Mouse (Mus musculus): ENCODE data around the gene Rabgap1l. TPM values are rescaled to one million over a fixed set of nuclear protein-coding genes. Genes with fewer than 3 reads are reported as not detected.

The Rabgap1l gene
- polyA plus RNA-seq, 1 experiment from 2014 or later, result 24.0 TPM

DNA sequence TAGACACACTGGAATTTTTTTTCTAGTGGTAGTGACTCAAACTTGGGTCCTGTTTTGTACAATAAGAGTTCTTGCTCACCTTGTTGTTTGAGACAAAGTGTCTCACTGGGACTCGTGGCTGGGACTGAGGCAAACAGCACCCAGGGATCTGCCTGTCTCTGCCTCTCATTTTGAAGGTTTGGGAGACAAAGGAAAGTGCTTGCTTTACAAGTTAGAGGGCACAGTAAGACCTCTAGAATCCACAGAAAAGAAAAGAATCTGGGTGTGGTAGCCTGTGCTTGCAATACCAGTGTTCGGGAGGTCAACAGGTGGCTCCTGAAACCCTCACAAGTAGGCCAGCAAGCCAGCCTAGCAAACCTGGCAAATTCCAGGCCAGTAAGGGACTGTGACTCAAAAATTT is 58.3 kb downstream of the Rabgap1l start:
- H3K9me3 ChIP-seq, result no peaks in the 10 kb centered on the region
- no peak overlapping the region for H3K4me3 ChIP-seq (replicated peaks)
- H3K36me3 ChIP-seq, result no peaks in the 10 kb centered on the region
- WGBS, result 68% methylated on average over 2 of the region's 2 CpGs
- no peak overlapping the region for H3K9ac ChIP-seq
- ATAC-seq (ENCODE audit: insufficient read depth, low FRiP score, low read depth), result no peak
- H3K27me3 ChIP-seq (replicated peaks), result no peaks in the 10 kb centered on the region
- no peaks in the 10 kb centered on the region for H3K4me1 ChIP-seq
- H3K4me2 ChIP-seq, result no peak overlapping the region
- no peak overlapping the region for H3K27ac ChIP-seq

DNA sequence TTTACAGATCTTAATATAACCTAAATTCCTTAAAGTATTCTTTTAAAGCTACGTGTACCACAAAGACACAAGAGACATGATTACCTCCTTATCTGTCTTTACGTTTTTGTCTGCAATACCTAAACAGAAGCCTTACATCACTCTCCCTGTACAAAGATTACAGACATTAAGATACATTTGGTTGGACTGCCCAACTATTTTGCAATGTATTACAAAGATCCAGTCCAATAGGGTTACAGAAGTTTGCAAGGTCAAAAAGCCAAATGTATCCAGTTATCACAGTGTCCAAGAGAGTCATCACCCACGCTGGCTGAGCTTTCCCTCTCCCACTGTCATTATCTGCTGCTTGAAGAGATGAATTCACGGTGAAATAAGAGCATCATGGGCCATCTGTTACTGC is 63.1 kb downstream of the Rabgap1l start:
- H3K4me2 ChIP-seq, result no peak overlapping the region
- no peak overlapping the region for H3K4me3 ChIP-seq (replicated peaks)
- H3K9ac ChIP-seq, result no peak overlapping the region
- H3K4me1 ChIP-seq, result no peaks in the 10 kb centered on the region
- ATAC-seq (ENCODE audit: insufficient read depth, low FRiP score, low read depth), result no peak
- 69% methylated on average over 4 of the region's 4 CpGs for WGBS
- no peaks in the 10 kb centered on the region for H3K9me3 ChIP-seq
- H3K27ac ChIP-seq, result no peak overlapping the region
- H3K27me3 ChIP-seq (replicated peaks), result no peaks in the 10 kb centered on the region
- no peaks in the 10 kb centered on the region for H3K36me3 ChIP-seq

DNA sequence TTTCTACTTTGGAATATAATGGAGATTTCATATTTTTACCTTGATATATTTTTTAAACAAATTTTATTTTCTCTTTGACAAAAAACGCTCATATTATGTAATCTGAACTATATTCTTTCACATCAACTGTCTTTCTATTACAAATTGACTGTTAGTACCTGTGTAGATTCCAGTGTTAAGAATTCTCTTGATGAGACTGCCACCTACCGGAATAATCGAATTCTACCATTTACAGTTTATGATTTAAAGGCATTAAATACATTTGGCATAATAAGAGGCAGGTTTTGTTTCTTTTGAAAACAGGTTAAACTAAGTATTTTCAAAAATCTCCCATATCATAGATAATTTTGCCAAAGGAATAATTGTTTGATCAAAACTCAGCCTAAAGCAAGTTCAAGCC is 75.3 kb downstream of the Rabgap1l start:
- H3K4me3 ChIP-seq (replicated peaks), result no peak overlapping the region
- no peak for ATAC-seq (ENCODE audit: insufficient read depth, low FRiP score, low read depth)
- H3K36me3 ChIP-seq, result no peaks in the 10 kb centered on the region
- no peaks in the 10 kb centered on the region for H3K27me3 ChIP-seq (replicated peaks)
- H3K9me3 ChIP-seq, result no peaks in the 10 kb centered on the region
- 12% methylated on average over 3 of the region's 3 CpGs for WGBS
- H3K27ac ChIP-seq, result no peak overlapping the region
- H3K4me1 ChIP-seq, result no peaks in the 10 kb centered on the region
- H3K4me2 ChIP-seq, result no peak overlapping the region
- no peak overlapping the region for H3K9ac ChIP-seq

DNA sequence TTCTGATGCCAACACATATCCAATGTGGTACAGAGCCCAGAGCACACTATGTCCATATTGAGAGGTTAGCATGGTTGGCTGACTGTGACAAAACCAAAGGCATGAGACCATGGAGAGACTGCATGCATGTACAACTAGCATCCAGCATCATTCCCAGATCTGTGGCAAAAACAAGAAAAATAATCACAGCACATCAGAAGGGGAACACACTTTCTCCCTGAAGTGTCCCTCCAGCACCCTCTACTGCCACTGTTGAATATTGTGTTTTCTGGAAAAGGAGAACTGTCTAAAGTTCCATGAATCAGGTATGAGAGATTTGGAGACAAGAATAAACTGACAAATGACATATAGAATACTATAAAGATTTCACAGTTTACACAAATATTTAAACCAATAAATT is 78.3 kb downstream of the Rabgap1l start:
- H3K4me2 ChIP-seq, result no peak overlapping the region
- no peak for ATAC-seq (ENCODE audit: insufficient read depth, low FRiP score, low read depth)

DNA sequence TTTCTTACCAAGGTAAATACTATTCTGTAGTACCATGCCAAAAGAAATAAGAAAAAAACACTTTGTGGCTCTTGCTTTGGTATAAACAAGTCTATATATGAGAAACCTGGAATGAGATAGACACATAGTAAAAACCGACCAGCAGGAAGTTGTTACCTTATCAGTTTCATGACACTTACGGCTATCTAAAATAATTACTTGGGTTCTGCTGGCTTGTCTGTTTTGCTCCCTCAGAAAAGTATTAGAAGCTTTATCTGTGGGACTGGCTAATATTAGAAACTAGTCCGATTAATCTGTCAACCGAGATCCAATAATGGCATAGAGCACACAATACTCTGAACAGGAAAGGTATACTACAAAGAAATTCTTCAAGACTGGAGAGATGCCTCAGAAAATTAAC is 79.1 kb downstream of the Rabgap1l start:
- WGBS, result 75% methylated on average over 4 of the region's 4 CpGs
- Histone ChIP-seq H3K27me3 (replicated peaks) (no peaks in the 10 kb centered on the region), H3K9me3 (no peaks in the 10 kb centered on the region), H3K4me3 (replicated peaks) (no peak overlapping the region), H3K36me3 (no peaks in the 10 kb centered on the region), H3K4me1 (no peaks in the 10 kb centered on the region), H3K4me2 (no peak overlapping the region), H3K27ac (no peak overlapping the region), H3K9ac (no peak overlapping the region)
- ATAC-seq (ENCODE audit: insufficient read depth, low FRiP score, low read depth), result no peak

More for the DNA sequence above, 78.3 kb downstream of the Rabgap1l start:
- no peak overlapping the region for H3K9ac ChIP-seq
- no peaks in the 10 kb centered on the region for H3K9me3 ChIP-seq
- H3K4me3 ChIP-seq (replicated peaks), result no peak overlapping the region
- H3K36me3 ChIP-seq, result no peaks in the 10 kb centered on the region
- H3K27ac ChIP-seq, result no peak overlapping the region
- H3K4me1 ChIP-seq, result no peaks in the 10 kb centered on the region
- H3K27me3 ChIP-seq (replicated peaks), result no peaks in the 10 kb centered on the region

DNA sequence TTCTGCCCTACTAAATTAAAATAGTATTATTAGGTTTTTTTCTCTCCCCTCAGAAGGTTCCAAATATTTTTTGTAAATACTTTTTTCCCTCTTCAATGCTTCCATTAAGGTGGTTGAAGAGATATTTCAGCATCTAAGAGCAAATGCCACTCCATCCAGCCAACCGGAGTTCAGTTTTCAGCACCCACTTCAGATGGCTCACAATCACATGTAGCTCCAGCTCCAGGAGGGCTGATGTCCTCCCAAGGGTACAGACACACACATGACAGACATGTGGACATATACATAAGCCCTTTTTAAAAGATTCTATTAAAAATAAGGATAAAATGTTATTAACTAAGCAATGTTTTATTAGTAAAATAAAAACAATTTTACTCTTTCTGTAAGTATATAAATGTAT is 79.6 kb downstream of the Rabgap1l start:
- no peak for ATAC-seq (ENCODE audit: insufficient read depth, low FRiP score, low read depth)
- Histone ChIP-seq H3K4me3 (replicated peaks) (no peak overlapping the region), H3K9ac (no peak overlapping the region), H3K36me3 (no peaks in the 10 kb centered on the region), H3K4me2 (no peak overlapping the region), H3K27me3 (replicated peaks) (no peaks in the 10 kb centered on the region), H3K9me3 (no peaks in the 10 kb centered on the region), H3K4me1 (no peaks in the 10 kb centered on the region), H3K27ac (no peak overlapping the region)
- WGBS, result 85% methylated on average over 1 of the region's 1 CpGs

DNA sequence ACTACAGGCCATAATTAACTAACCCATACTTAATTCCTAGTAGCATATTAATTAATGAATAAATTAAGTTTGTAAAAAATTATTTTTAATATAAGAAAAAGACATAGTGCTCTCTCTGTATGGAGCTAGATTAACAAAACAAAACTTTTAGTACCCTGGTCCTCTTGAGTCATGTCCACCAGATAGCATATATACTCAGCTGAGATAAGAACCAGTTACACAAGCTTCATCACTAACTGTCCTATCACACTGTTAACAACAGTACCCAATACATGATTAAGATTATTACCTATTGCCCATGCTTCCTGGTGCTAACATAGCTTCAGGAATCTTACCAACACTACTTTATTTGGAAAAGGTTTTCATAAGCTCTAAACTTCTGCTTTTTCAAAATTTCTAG is 82.5 kb downstream of the Rabgap1l start:
- Histone ChIP-seq H3K4me3 (replicated peaks) (no peak overlapping the region), H3K9ac (no peak overlapping the region), H3K27me3 (replicated peaks) (no peaks in the 10 kb centered on the region), H3K9me3 (no peaks in the 10 kb centered on the region), H3K27ac (no peak overlapping the region), H3K4me2 (no peak overlapping the region), H3K36me3 (no peaks in the 10 kb centered on the region), H3K4me1 (no peaks in the 10 kb centered on the region)
- no peak for ATAC-seq (ENCODE audit: insufficient read depth, low FRiP score, low read depth)

DNA sequence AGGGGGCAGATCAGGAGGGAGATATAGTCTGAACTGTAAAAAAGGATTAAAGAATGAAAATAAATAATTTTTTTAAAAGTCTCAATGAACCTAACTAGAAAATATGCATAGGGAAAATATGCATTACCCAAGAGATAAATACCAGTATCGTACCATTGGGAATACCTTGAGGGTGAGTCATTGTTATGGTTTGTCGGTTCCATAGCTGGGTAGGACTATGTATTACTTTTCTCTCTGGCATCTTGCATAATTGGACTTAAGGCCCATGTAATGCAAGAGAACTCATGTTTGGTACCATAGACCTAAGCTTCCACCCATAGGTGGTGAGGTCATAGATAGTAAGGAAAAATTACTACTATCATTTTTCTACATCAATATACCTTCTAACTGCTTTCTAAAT is 88.4 kb downstream of the Rabgap1l start:
- 0 out of 2 replicates have a peak, but pooled peaks cover 3% of the 10 kb centered on the region for H3K36me3 ChIP-seq
- no peak overlapping the region for H3K4me2 ChIP-seq
- no peaks in the 10 kb centered on the region for H3K9me3 ChIP-seq
- no peaks in the 10 kb centered on the region for H3K27me3 ChIP-seq (replicated peaks)
- 89% methylated on average over 2 of the region's 2 CpGs for WGBS
- no peak overlapping the region for H3K4me3 ChIP-seq (replicated peaks)
- no peak for ATAC-seq (ENCODE audit: insufficient read depth, low FRiP score, low read depth)
- H3K9ac ChIP-seq, result no peak overlapping the region
- H3K4me1 ChIP-seq, result no peaks in the 10 kb centered on the region
- no peak overlapping the region for H3K27ac ChIP-seq

DNA sequence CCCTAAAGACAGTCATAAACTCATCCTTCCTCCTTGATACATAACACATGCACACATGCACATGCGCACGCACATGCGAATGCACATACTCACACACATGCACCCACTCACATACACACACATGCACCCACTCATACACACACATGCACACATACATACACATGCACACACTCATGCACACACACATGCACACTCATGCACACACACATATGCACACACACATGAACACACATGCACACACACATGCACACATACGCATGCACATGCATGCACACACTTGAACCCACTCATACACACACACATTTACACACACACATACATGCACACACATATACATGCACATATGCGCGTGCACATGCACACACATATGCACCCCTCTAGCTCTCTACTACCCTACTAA is 89.2 kb downstream of the Rabgap1l start:
- Histone ChIP-seq H3K27me3 (replicated peaks) (no peaks in the 10 kb centered on the region), H3K9ac (no peak overlapping the region), H3K27ac (no peak overlapping the region), H3K4me1 (no peaks in the 10 kb centered on the region), H3K4me3 (replicated peaks) (no peak overlapping the region), H3K36me3 (0 out of 2 replicates have a peak, but pooled peaks cover 3% of the 10 kb centered on the region), H3K9me3 (no peaks in the 10 kb centered on the region), H3K4me2 (no peak overlapping the region)
- ATAC-seq (ENCODE audit: insufficient read depth, low FRiP score, low read depth), result no peak
- 97% methylated on average over 6 of the region's 6 CpGs for WGBS

DNA sequence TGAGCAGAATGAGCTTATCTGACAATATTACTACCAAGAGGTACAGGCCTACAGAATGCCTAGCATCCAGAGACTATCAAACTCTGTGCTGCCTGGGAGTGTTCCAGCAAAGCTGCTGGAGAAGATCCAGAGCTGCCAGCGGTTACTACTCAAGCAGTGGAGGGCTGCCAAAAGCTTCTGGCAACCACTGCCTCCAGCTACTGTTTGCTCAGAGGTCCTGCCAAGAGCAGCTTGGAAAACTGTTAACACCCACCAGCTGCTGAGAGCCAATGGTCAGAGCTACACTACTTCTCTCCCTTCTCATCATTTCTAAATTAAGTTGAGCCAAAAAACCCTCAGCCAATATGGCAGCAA is 99.9 kb downstream of the Rabgap1l start:
- Histone ChIP-seq H3K36me3 (no peaks in the 10 kb centered on the region), H3K4me1 (no peaks in the 10 kb centered on the region), H3K9me3 (no peaks in the 10 kb centered on the region), H3K27ac (no peak overlapping the region), H3K27me3 (replicated peaks) (no peaks in the 10 kb centered on the region), H3K4me2 (no peak overlapping the region), H3K4me3 (replicated peaks) (no peak overlapping the region), H3K9ac (no peak overlapping the region)
- 37% methylated on average over 1 of the region's 1 CpGs for WGBS
- ATAC-seq (ENCODE audit: insufficient read depth, low FRiP score, low read depth), result peak; percentile 90

DNA sequence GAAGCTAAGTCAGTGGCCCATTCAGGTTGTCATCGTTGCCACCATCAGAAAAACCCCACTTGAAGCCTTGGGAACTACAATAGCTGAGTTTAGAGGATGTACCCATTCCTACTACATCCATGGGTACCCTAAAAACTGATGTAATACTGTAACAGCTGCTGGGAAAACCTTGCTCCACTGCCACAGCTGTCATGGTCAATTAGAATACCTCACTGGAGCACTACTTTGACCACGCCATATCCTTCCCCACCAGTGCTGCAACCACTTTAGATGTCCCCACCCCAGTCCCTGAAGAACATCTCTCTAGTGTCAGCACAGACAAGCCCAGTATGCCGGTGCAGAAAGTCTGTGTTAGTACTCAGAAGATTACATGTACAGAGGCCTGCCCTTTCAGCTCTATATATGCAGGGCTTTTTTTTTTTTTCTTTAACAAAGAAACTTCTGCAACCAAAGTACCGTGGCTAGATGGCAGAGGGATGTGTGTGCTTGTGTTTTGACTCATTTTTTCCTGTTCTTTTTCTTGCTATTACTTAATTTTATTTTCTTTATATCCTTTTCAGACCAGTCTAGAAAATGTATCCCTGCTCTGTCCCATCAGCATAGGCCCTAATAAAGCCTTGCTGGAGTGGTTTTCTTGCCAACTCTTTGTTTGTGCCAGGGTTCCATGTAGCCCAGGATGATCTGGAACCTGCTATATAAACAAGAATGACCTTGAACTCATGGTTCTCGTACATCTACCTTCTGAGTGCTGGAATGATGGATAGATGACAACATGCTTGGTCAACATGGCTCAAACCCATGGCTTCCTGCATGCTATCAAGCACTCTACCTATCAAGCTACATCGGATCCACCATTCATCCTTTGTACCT is 100.6 kb downstream of the Rabgap1l start:
- 74% methylated on average over 6 of the region's 6 CpGs for WGBS
- H3K9me3 ChIP-seq, result no peaks in the 10 kb centered on the region

DNA sequence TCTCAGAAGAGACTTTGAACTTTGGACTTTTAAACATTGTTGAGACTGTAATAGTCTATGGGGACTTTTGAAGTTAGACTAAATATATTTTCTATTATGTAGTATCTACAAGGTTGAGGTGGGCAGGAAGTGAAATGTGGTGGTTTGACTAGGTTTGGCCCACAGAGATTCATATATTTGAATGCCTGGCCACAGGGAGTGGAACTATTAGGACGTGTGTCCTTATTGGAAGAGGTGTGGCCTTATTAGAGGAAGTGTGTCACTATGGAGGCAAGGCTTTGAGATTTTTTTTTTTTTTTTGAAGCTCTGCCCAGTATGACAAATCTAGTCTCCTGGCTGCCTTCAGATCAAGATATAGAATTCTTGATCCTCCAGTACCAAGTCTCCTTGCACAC is 101.8 kb downstream of the Rabgap1l start:
- Histone ChIP-seq H3K27me3 (replicated peaks) (no peaks in the 10 kb centered on the region), H3K4me2 (no peak overlapping the region), H3K9ac (no peak overlapping the region), H3K27ac (no peak overlapping the region), H3K4me1 (no peaks in the 10 kb centered on the region), H3K4me3 (replicated peaks) (no peak overlapping the region), H3K36me3 (no peaks in the 10 kb centered on the region), H3K9me3 (no peaks in the 10 kb centered on the region)
- 88% methylated on average over 1 of the region's 1 CpGs for WGBS
- ATAC-seq (ENCODE audit: insufficient read depth, low FRiP score, low read depth), result no peak

More for the DNA sequence above, 100.6 kb downstream of the Rabgap1l start:
- ATAC-seq (ENCODE audit: insufficient read depth, low FRiP score, low read depth), result no peak
- Histone ChIP-seq H3K4me3 (replicated peaks) (no peak overlapping the region), H3K27me3 (replicated peaks) (no peaks in the 10 kb centered on the region), H3K4me1 (no peaks in the 10 kb centered on the region), H3K9ac (no peak overlapping the region), H3K27ac (no peak overlapping the region), H3K36me3 (no peaks in the 10 kb centered on the region), H3K4me2 (no peak overlapping the region)
